Mouse (Mus musculus) hindbrain, embryonic 11.5 days (tissue): ENCODE data around the gene Dpt. TPM values are rescaled to one million over a fixed set of nuclear protein-coding genes. Genes with fewer than 3 reads are reported as not detected.

ENCODE experiments used
- ATAC-seq: fragments of 200-750 bp; cut with Nextera tagmentation; 2 replicates; pipeline ENCODE4 v1.8.0; 2017; ENCODE audit warnings: mild to moderate bottlenecking, moderate TSS enrichment, moderate library complexity; ENCODE audit not compliant: low FRiP score
- DNase-seq: peaks from one replicate; pipeline ENCODE4 v3.0.0-alpha.2; 2015; ENCODE audit warnings: low spot score
- H3K27ac ChIP-seq: fragments of 300-500 bp; sonication (generic); 2 replicates; pipeline ENCODE4 v1.5.1; 2014; ENCODE audit warnings: mild to moderate bottlenecking, low read depth, low read length
- H3K27me3 ChIP-seq: fragments of 300-500 bp; sonication (generic); 2 replicates; pipeline ENCODE4 v1.6.1; 2014; ENCODE audit warnings: mild to moderate bottlenecking, low read length, moderate library complexity, mixed read lengths; ENCODE audit not compliant: control insufficient read depth, insufficient read depth
- H3K36me3 ChIP-seq: fragments of 300-500 bp; sonication (generic); 2 replicates; pipeline ENCODE4 v1.6.1; 2014; ENCODE audit warnings: mild to moderate bottlenecking, low read length, moderate library complexity, mixed read lengths; ENCODE audit not compliant: control insufficient read depth, insufficient read depth
- H3K4me1 ChIP-seq: fragments of 300-500 bp; sonication (generic); replicated peaks from 2 replicates; pipeline ENCODE4 v1.6.1; 2014; ENCODE audit warnings: low read length, mixed read lengths; ENCODE audit not compliant: control insufficient read depth, insufficient read depth
- H3K4me2 ChIP-seq: fragments of 300-500 bp; sonication (generic); replicated peaks from 2 replicates; pipeline ENCODE4 v1.6.1; 2014; ENCODE audit warnings: mild to moderate bottlenecking, low read depth, low read length
- H3K4me3 ChIP-seq: fragments of 300-500 bp; sonication (generic); 2 replicates; pipeline ENCODE4 v1.5.1; 2014; ENCODE audit warnings: low read depth, low read length
- H3K9ac ChIP-seq: fragments of 300-500 bp; sonication (generic); 2 replicates; pipeline ENCODE4 v1.6.1; 2014; ENCODE audit warnings: low read depth, low read length
- H3K9me3 ChIP-seq: fragments of 300-500 bp; sonication (generic); 2 replicates; pipeline ENCODE4 v1.6.1; 2016; ENCODE audit warnings: low read length; ENCODE audit not compliant: control insufficient read depth
- WGBS: fragments of 180-500 bp; shearing (Covaris S2); extraction: QIAGEN DNeasy Blood & Tissue Kit; methylation state at CpG from one replicate; pipeline ENCODE4 v1.1.7; 2014; 5-methylcytosine and 5-hydroxymethylcytosine counted together
- polyA plus RNA-seq: library from polyadenylated mRNA; unstranded; fragments of >200 nt; fragmentation: Nextera tagmentation; extraction: Ambion mirVana; gene quantifications from 2 replicates; pipeline ENCODE4 v1.2.1, GENCODE M21; 2014

Gene Dpt
- polyA plus RNA-seq, 1 experiment from 2014 or later, result 0.12 TPM

DNA sequence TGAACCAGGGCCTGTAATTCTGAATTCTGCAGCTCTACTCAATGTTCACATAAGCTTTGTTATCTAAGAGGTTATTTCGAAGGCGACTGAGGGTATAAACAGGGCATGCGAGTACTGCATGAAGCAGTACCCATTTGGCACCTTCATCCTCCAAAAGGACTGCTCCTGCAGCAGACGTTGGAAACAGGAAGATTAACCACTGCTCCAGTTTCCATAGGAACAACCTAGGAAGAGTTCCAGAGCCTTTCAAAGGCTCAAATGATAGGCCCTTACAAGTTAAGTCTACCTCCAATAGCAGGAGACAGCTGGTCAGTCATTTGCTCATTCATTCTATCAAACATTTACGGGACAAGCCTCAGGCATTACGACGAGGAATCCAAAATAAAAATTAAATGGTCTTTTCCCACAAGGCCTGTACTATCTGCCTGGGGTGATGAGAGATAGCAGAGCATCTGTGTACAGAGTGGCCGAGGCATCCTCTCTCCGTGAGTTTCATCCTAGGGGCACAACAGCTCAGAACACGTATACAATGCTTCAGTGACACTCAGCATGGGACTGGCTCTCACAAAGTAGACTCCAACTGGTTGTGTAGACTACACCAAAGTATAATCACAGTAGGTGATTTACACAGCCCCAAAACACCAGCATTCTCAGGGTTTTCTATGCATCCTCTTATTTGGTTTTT is 8.4 kb downstream of the Dpt start:
- H3K9ac ChIP-seq, result no peak overlapping the region
- H3K27me3 ChIP-seq, result no peaks in the 10 kb centered on the region
- no peaks in the 10 kb centered on the region for H3K36me3 ChIP-seq
- ATAC-seq (no peak), DNase-seq (no peak)
- H3K4me1 ChIP-seq, result no peaks in the 10 kb centered on the region
- H3K4me2 ChIP-seq, result no peak overlapping the region
- no peaks in the 10 kb centered on the region for H3K9me3 ChIP-seq
- WGBS, result 81% methylated on average over 10 of the region's 10 CpGs
- H3K27ac ChIP-seq, result no peak overlapping the region
- no peak overlapping the region for H3K4me3 ChIP-seq

DNA sequence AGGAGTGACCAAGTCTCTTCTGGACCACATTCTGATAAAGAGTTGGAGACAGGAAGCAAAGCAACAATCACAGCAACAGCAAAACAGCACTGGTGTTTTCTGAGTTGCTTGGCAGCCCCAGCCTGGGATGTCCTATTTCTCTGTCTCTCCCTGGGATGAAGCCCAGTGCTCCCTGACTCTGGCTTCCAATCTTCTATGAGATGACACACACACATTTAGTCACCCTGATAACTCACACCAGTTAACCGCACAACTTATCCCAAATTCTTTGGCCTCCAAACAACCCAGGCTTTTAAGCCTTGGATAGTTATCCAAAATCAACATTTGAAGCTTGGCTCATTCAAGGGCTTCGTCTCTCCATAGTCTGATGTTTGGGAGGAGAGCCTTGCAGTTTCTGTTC is 12.9 kb downstream of the Dpt start:
- H3K9ac ChIP-seq, result no peak overlapping the region
- no peaks in the 10 kb centered on the region for H3K4me1 ChIP-seq
- WGBS, result 96% methylated on average over 2 of the region's 2 CpGs
- no peaks in the 10 kb centered on the region for H3K9me3 ChIP-seq
- ATAC-seq (no peak), DNase-seq (no peak)
- H3K36me3 ChIP-seq, result no peaks in the 10 kb centered on the region
- H3K4me2 ChIP-seq, result no peak overlapping the region
- H3K4me3 ChIP-seq, result no peak overlapping the region
- no peak overlapping the region for H3K27ac ChIP-seq
- H3K27me3 ChIP-seq, result no peaks in the 10 kb centered on the region

DNA sequence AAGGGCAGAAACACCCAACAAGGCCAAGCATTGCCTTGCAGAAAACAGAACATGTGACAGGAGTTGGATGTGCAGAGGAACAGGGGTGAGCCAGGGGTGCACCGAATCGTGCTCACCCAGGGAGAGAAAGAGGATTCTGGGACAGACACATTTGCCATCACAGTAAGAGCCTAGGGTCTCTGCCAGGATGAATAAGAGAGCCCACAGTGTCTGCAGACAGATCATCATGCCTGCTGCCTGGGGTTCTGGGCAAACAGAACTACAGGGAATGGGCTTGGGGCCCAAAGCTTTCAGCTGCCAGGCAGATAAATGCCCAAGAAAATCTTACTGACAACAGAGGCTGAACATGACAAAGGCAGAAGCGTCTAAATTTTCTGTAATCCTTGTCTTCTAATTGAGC is 14.9 kb downstream of the Dpt start:
- Histone ChIP-seq H3K9ac (no peak overlapping the region), H3K9me3 (no peaks in the 10 kb centered on the region), H3K36me3 (no peaks in the 10 kb centered on the region), H3K4me1 (no peaks in the 10 kb centered on the region), H3K27ac (no peak overlapping the region), H3K4me3 (no peak overlapping the region), H3K4me2 (no peak overlapping the region), H3K27me3 (no peaks in the 10 kb centered on the region)
- DNase-seq, result no peak
- no peak for ATAC-seq
- WGBS, result 89% methylated on average over 3 of the region's 3 CpGs

DNA sequence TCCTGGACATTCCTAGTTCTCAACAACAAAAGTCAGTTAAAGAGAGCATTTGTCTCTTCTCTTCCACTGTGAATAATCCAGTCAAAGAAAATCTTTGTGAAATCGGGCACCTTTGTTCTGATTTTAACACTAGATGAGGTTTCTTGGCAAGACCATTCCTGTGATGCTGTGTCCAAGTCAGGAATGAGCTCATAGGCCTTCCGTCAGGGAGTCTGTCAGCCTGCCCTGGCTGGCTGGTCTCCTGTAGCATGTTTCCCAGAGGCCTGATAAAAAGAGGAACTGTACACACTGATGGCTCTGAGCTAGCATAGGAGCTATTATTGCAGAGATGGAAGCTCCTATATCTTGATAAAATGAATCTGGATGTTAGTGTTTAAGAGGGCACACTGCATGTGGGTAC is 17.8 kb downstream of the Dpt start:
- Histone ChIP-seq H3K27ac (no peak overlapping the region), H3K4me1 (no peaks in the 10 kb centered on the region), H3K36me3 (no peaks in the 10 kb centered on the region), H3K9ac (no peak overlapping the region), H3K27me3 (no peaks in the 10 kb centered on the region), H3K9me3 (no peaks in the 10 kb centered on the region), H3K4me2 (no peak overlapping the region), H3K4me3 (no peak overlapping the region)
- 77% methylated on average over 2 of the region's 2 CpGs for WGBS
- no peak for DNase-seq
- ATAC-seq, result no peak

DNA sequence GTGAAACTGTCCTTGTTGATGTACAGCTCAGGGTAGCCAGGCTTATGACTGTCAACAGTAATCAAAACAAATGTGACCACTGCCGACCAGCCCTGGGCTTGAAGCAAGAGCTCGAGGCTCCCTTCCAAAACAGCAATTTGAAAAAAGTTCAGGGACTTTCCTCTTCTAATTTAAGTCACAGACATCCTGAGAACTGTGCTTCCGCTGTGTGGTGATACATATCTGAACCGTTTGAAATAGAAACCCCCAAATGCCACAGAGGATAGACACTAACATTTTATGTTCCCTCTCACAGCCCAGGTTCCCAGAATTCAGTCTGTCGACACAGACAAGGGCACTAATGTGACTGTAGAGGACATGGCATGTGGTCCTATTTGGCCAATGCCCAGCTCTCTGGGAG is 18.9 kb downstream of the Dpt start:
- no peak overlapping the region for H3K9ac ChIP-seq
- ATAC-seq (no peak), DNase-seq (no peak)
- no peak overlapping the region for H3K4me3 ChIP-seq
- H3K4me2 ChIP-seq, result no peak overlapping the region
- no peaks in the 10 kb centered on the region for H3K4me1 ChIP-seq
- H3K36me3 ChIP-seq, result no peaks in the 10 kb centered on the region
- H3K9me3 ChIP-seq, result no peaks in the 10 kb centered on the region
- WGBS, result 84% methylated on average over 5 of the region's 5 CpGs
- no peak overlapping the region for H3K27ac ChIP-seq
- no peaks in the 10 kb centered on the region for H3K27me3 ChIP-seq

DNA sequence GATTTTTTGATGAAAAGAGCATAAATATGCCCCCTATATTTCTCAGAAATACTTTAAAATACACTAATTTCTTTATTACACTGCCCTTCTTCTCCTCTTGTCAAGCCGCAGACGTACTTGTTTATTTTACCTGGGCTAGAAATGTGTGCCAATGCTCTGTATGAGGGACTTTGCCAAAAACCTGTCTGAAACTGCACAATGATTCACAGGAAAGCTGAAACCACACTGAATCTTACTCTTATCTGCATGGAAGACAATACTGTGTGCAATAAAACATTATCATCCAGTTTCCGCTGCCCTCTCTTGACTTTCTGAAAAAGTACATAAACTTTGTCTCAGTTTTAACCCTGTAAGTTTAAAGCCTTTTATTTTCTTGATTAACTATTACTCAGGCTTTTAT is 20.9 kb downstream of the Dpt start:
- WGBS, result 91% methylated on average over 3 of the region's 3 CpGs
- Histone ChIP-seq H3K27me3 (no peaks in the 10 kb centered on the region), H3K4me2 (no peak overlapping the region), H3K9ac (no peak overlapping the region), H3K27ac (no peak overlapping the region), H3K9me3 (no peaks in the 10 kb centered on the region), H3K36me3 (no peaks in the 10 kb centered on the region), H3K4me3 (no peak overlapping the region), H3K4me1 (no peaks in the 10 kb centered on the region)
- DNase-seq (no peak), ATAC-seq (no peak)

DNA sequence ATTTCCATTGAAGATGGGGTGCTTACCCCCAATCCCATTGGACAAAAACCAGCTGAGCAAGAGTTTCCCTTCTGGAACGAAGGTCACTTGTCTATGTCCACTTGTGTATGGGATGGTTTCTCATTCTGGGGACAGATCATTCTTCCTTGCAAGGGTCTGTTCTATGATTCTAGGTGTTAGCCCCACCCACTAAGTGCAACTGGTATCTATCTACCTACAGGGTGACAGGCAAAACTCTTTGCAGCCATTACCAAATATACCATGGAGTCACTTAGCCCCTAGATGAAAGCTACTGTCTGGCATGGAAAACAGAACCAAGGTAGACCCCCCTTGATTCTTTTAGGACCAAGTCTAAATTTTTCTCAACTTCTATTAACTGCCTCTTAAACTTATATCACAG is 24.9 kb downstream of the Dpt start:
- Histone ChIP-seq H3K4me3 (no peak overlapping the region), H3K4me2 (no peak overlapping the region), H3K9me3 (no peaks in the 10 kb centered on the region), H3K9ac (no peak overlapping the region), H3K27me3 (no peaks in the 10 kb centered on the region), H3K27ac (no peak overlapping the region), H3K4me1 (no peaks in the 10 kb centered on the region), H3K36me3 (no peaks in the 10 kb centered on the region)
- 89% methylated on average over 1 of the region's 1 CpGs for WGBS
- no peak for DNase-seq
- ATAC-seq, result no peak

DNA sequence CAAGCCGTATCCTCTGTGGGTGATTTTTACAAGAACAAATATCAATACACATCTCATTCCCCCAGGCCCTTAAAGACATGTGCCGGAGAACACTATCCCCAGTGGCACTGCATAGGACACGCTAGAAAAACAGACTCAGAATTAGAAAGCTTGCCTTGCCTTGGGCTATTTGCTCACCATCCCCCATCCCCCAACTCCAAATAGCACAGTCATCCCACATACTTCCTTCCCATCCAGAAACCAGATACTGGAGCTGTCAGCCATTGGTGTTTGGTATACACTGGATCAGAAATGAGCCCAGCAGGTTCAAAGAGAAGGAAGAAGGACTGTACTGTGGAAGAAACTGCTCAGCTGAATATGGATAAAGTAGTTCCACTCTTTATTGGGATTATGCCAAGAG is 25.4 kb downstream of the Dpt start:
- no peak overlapping the region for H3K4me2 ChIP-seq
- WGBS, result 70% methylated on average over 3 of the region's 3 CpGs
- H3K4me3 ChIP-seq, result no peak overlapping the region
- no peak overlapping the region for H3K27ac ChIP-seq
- H3K9ac ChIP-seq, result no peak overlapping the region
- DNase-seq (no peak), ATAC-seq (no peak)
- H3K4me1 ChIP-seq, result no peaks in the 10 kb centered on the region
- no peaks in the 10 kb centered on the region for H3K36me3 ChIP-seq
- no peaks in the 10 kb centered on the region for H3K9me3 ChIP-seq
- no peaks in the 10 kb centered on the region for H3K27me3 ChIP-seq

DNA sequence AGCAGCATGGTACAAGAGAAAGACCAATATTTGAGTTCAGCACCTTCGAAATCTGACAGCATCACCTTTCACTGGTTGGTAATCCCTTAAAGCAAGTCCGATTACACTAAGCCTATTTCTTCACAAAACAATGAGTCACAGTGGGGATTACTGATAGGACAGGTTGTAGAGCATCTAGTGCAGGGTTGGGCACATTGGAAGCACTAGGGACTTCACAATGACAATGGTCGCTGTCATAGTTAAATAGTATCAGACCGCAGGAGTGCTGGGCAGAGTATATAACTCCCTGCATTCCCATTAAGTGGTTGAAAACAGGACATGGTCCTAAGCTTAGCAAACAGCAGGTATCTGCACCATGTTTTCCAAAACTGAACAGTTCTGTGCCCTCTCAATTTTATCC is 25.8 kb downstream of the Dpt start:
- ATAC-seq (no peak), DNase-seq (no peak)
- no peaks in the 10 kb centered on the region for H3K4me1 ChIP-seq
- no peak overlapping the region for H3K27ac ChIP-seq
- H3K9me3 ChIP-seq, result no peaks in the 10 kb centered on the region
- WGBS, result 78% methylated on average over 4 of the region's 4 CpGs
- H3K4me3 ChIP-seq, result no peak overlapping the region
- no peaks in the 10 kb centered on the region for H3K27me3 ChIP-seq
- H3K36me3 ChIP-seq, result no peaks in the 10 kb centered on the region
- H3K9ac ChIP-seq, result no peak overlapping the region
- no peak overlapping the region for H3K4me2 ChIP-seq
